ENCODE assay signal across 8 mouse cellular contexts in genomic region chr11:79704318-79705150, GRCm38 (mm10).
DNase-seq lines count a peak whose midpoint lies in the region; ATAC-seq lines count a peak whose summit lies in the region.

No protein-coding gene starts in this region.

- no peaks in the 10 kb centered on the region for H3K36me3 ChIP-seq in hindbrain, embryonic 12.5 days

- peaks cover 9% of the 10 kb centered on the region for H3K27me3 ChIP-seq in hindbrain, embryonic 12.5 days

- ATAC-seq in hindbrain, embryonic 12.5 days (ENCODE audit: low FRiP score), result peak; percentile 92

- 0% methylated on average over 52 of the region's 61 CpGs for WGBS in hindbrain, embryonic 12.5 days

- H3K27ac ChIP-seq in hindbrain, embryonic 12.5 days, result peak overlapping the region; percentile 99

- no peaks in the 10 kb centered on the region for H3K9me3 ChIP-seq in hindbrain, embryonic 12.5 days (replicated peaks)

- peaks cover 26% of the 10 kb centered on the region for H3K4me1 ChIP-seq in hindbrain, embryonic 12.5 days

- peak overlapping the region; percentile 85 for H3K4me3 ChIP-seq in hindbrain, embryonic 12.5 days

- DNase-seq in MN1 (ENCODE audit: low spot score), result peak; percentile 88
- DNase-seq in cerebellum, adult 9-10 months, result peak; percentile 96
- DNase-seq in frontal cortex, adult 2 months (ENCODE audit: extremely low spot score in 1 of 2, low spot score in 1 of 2), result peak; percentile 88 to 99
- peak; percentile 97 to 99 for DNase-seq in layer of hippocampus, postnatal 14 days (ENCODE audit: low spot score in 2 of 2)
- peak; percentile 98 for DNase-seq in lung, postnatal 14 days
- DNase-seq in retina, adult 2 months (ENCODE audit: low read depth, low spot score), result peak; percentile 88
- peak; percentile 95 to 96 for DNase-seq in thymus, postnatal 36 days

- peak overlapping the region; percentile 63 for H3K4me2 ChIP-seq in hindbrain, embryonic 12.5 days (replicated peaks)

- H3K9ac ChIP-seq in hindbrain, embryonic 12.5 days, result peak overlapping the region; percentile 93

Comparison
In these comparisons a context has a peak if more than half of its experiments do, and no peak if none do; other contexts are left out.
1. Peak in every context shown above with its lines: DNase-seq, ATAC-seq, H3K4me3 ChIP-seq and H3K27ac ChIP-seq.